Mouse (Mus musculus) olfactory bulb, adult 2 months (tissue): ENCODE results near the gene Sema5a. TPM values are rescaled to one million over a fixed set of nuclear protein-coding genes. Genes with fewer than 3 reads are reported as not detected.

Source experiments
- H3K27ac ChIP-seq: fragments of 200-500 bp; 2 replicates; pipeline ENCODE4 v1.5.1; 2012; ENCODE audit warnings: low read depth, low read length; ENCODE audit not compliant: insufficient read depth
- H3K4me1 ChIP-seq: fragments of 200-500 bp; 2 replicates; pipeline ENCODE4 v1.6.1; 2012; ENCODE audit warnings: low read length; ENCODE audit not compliant: control insufficient read depth, insufficient read depth
- H3K4me3 ChIP-seq: fragments of 200-500 bp; 2 replicates; pipeline ENCODE4 v1.5.1; 2012; ENCODE audit warnings: mild to moderate bottlenecking, low read depth, low read length, moderate library complexity; ENCODE audit not compliant: insufficient read depth
- CTCF ChIP-seq: fragments of 200-500 bp; IDR thresholded peaks from 2 replicates; pipeline ENCODE4 v1.5.1; 2012; ENCODE audit warnings: low read depth, mild to moderate bottlenecking, low read length, moderate library complexity; ENCODE audit not compliant: insufficient read depth
- POLR2A ChIP-seq: fragments of 200-500 bp; IDR thresholded peaks from 2 replicates; pipeline ENCODE4 v1.6.1; 2012; ENCODE audit warnings: mild to moderate bottlenecking, low read depth, low read length, moderate library complexity; ENCODE audit not compliant: insufficient read depth
- WGBS: fragments of 180-500 bp; shearing (Covaris S2); methylation state at CpG from one replicate; pipeline ENCODE4 v1.1.7; 2018; 5-methylcytosine and 5-hydroxymethylcytosine counted together
- polyA plus RNA-seq: library from polyadenylated mRNA; stranded (reverse); fragments of >200 nt; gene quantifications from 2 replicates; pipeline ENCODE4 v1.2.4, GENCODE M21; 2012; ENCODE audit warnings: low replicate concordance; ENCODE audit not compliant: missing spikeins, insufficient read depth, insufficient read length

Gene Sema5a
- polyA plus RNA-seq, 1 experiment, result not detected

DNA sequence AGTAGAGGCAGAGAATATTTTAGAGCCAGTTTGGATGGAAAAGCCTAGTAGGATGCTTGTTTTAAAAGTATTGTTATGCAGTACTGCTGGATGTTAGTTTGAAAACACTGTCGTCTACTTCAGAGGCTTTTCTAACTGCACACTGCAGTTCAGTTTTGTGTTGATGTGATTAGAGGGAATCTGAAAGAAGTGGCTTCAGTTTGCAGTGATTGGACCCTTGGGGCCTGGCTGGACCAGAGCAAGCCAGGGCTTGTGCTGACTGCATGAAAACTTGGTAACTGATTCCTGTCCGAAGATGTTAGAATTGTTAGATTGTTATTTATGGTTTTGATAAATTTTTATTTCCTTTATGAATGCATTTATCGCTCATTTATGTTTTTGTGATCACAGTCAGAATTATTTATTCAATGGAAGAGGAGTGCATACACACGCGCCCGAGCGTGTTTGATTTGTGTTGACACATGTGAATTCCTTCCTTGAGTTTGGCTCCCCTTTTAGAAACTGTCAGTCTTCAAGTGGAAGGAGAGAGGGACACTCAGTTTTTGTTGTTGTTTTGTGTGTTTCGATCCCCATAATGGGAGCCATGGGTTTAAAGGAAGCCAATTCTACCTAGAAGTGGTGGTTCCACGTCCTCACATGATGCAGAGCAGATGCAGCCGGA, 85.2 kb downstream of the Sema5a start:
- TF ChIP-seq POLR2A (no peak), CTCF (no peak)
- 0 out of 2 replicates have a peak, but pooled peaks cover 3% of the 10 kb centered on the region for H3K4me1 ChIP-seq
- no peak overlapping the region for H3K4me3 ChIP-seq
- H3K27ac ChIP-seq, result no peak overlapping the region
- WGBS, result 85% methylated on average over 10 of the region's 10 CpGs

DNA sequence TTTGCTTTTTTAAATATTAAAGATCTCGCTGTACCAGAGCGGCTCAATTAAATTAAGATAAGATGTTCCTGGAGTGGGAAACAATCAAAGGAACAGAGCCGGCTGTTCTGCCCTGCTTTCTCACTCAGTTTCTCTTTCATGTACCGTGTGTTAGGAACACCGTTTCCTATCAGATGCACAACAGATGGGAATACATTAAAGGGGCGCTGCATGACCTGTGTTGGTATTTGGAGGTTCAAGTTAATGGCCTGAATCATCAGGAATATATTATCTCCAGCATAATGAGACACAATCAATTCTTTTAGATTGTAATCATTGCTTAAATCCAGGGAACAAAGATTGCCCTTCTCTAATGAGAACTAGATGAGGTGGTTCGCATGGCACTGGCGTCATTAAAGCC, 85.8 kb downstream of the Sema5a start:
- 0 out of 2 replicates have a peak, but pooled peaks cover 3% of the 10 kb centered on the region for H3K4me1 ChIP-seq
- TF ChIP-seq POLR2A (no peak), CTCF (no peak)
- no peak overlapping the region for H3K4me3 ChIP-seq
- no peak overlapping the region for H3K27ac ChIP-seq
- WGBS, result 87% methylated on average over 8 of the region's 8 CpGs

DNA sequence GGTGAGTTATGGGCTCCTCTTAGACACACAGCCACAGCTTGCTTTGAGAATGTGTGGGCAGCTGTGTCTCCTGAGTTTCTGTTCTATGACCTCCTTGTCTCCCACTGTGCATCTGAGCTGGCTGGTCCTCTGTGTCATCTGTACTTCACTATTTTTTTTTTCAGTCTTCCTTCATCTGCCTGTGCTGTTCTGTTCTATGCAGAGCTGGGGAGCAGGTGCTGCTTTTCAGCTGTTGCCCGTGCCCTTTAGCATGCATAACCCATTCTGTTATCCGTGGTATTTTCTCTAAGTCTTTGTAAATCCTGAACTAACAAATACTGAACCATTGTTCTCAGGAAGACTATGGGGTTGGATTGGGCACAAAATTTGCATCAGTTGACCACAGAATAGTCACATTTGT, 86.4 kb downstream of the Sema5a start:
- WGBS, result 56% methylated on average over 2 of the region's 2 CpGs
- no peak for TF ChIP-seq CTCF
- TF ChIP-seq POLR2A, result no peak
- Histone ChIP-seq H3K27ac (no peak overlapping the region), H3K4me3 (no peak overlapping the region), H3K4me1 (0 out of 2 replicates have a peak, but pooled peaks cover 3% of the 10 kb centered on the region)

DNA sequence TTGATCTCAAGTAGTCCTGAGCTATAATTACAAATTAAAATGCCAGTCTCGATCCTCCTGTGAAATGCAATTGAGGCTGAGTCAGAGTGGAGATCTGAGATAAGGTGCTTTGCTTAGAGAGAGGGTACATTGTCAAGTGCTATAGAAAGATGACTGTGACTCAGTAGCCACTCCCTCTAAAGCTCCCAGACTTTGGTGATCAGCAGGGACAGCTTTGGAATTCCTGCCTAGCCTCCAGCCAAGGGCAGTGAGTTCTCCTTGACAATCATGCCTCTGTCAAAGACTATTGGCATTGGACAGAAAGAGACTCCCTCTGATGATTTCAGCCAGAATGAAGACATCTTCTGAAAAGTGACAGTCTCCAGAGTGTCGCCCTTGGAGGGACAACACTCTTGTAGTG, 88.8 kb downstream of the Sema5a start:
- TF ChIP-seq POLR2A (no peak), CTCF (no peak)
- 0 out of 2 replicates have a peak, but pooled peaks cover 3% of the 10 kb centered on the region for H3K4me1 ChIP-seq
- WGBS, result 79% methylated on average over 2 of the region's 2 CpGs

DNA sequence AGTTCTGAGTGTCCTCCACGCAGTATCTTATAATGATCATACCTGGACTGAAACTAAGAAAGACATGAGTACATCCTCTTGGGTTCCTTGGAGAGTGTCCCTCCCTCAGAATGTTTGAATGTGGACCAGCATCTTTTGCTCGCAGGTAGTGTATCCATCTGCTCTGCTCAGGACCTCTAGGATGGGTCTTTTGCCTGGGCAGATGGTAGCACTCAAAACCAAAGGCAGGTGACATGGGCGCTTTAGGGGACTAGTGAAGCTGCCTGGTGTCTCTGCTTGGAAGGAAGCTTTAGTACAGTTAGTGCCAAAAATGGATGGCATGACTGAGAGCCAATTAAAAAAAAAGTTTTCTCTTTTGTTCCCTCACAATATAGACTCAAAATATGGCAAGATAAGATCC, 93.2 kb downstream of the Sema5a start:
- H3K4me3 ChIP-seq, result no peak overlapping the region
- H3K27ac ChIP-seq, result no peak overlapping the region
- WGBS, result 99% methylated on average over 3 of the region's 3 CpGs
- no peak for TF ChIP-seq POLR2A
- no peak for TF ChIP-seq CTCF
- no peaks in the 10 kb centered on the region for H3K4me1 ChIP-seq

More for the DNA sequence above, 88.8 kb downstream of the Sema5a start:
- no peak overlapping the region for H3K27ac ChIP-seq
- no peak overlapping the region for H3K4me3 ChIP-seq

DNA sequence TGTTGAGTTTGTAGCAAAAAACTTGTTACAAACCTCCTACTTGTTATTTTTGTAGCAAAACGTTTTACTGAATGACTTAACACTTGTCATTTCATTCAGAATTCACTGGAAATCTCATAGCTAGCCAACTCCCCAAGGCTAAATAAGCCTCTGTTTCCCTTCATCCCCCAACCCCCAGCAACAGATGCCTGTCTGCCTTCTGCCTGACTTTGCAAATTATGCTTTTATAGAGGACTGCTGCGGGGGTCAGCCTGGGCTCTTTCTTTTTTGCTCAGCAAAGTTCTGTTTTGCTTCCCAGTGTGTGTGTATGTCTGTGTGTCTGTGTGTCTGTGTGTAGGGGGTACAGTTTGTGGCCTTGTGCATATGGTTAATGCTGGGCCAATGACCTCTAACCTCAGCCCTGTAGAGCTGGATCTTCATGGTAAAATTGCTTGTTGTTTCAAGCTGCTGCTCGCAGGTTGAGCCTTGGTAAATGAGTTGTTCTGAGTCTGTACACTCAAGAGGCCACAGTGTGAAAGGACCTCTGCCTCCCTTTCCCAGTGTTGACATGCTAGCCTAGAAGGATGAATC, 94.2 kb downstream of the Sema5a start:
- 70% methylated on average over 3 of the region's 3 CpGs for WGBS
- no peaks in the 10 kb centered on the region for H3K4me1 ChIP-seq
- TF ChIP-seq CTCF, result no peak
- no peak for TF ChIP-seq POLR2A
- no peak overlapping the region for H3K27ac ChIP-seq
- H3K4me3 ChIP-seq, result no peak overlapping the region

DNA sequence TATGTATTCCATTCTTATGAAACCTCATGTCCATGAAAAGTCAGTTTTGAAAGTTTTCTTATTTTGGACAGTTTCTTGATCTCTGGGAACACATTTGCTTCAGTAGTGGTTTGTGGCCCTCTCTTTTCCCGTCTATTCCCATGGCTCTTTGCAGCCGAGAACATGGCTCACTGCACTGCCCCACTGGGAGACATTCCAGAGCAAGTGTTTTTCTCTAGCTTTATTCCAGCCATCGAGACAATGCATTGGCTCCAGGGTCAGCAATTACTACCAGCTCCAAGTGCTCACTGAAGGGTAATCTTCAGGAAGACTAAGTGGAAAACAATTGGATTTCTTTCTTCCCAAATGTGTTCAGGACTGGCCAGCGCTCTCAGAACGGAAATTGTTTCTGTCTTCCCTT, 94.8 kb downstream of the Sema5a start:
- no peak overlapping the region for H3K4me3 ChIP-seq
- 67% methylated on average over 5 of the region's 5 CpGs for WGBS
- TF ChIP-seq CTCF (no peak), POLR2A (no peak)
- H3K4me1 ChIP-seq, result no peaks in the 10 kb centered on the region
- no peak overlapping the region for H3K27ac ChIP-seq

DNA sequence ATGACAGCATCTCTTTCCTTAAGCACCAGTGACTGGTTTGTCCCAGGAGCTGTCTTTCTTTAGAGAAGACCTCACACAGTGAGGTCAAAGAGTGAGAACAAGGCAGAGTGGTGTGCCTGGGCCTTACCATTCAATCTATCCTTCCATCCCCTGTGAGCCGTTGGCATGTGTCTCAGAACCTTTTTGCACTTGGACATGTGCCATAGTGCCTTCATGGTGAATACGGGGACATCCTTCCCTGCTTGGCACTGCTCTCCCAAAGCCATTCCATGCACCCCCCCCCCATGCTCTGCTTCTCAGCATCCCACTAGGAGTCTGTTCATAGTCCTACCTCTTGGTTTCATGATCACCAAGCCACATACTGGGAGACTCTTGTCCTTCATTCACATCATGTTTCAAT, 96.8 kb downstream of the Sema5a start:
- no peak overlapping the region for H3K27ac ChIP-seq
- H3K4me1 ChIP-seq, result peaks cover 2% of the 10 kb centered on the region; the same call in 1 of the 2 replicates
- no peak overlapping the region for H3K4me3 ChIP-seq
- 62% methylated on average over 2 of the region's 2 CpGs for WGBS
- no peak for TF ChIP-seq POLR2A
- TF ChIP-seq CTCF, result no peak

DNA sequence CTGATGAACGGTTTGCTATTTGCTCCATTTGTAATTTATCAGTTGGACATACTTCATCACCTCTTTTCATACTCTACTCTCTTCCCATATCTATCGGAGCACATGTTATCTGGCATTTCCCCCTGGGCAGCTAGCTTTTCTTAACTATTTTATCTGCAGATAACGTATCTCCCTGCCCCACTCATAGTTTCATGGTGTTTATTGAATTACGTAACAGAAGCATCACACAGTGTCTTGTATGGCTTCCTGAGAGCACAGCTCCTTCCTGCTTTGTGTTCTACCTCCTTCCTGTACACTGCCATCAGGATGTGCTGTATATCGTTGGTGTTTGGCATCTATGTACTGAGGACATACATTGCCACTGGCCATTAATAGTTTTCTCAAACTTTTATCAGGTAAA, 98.9 kb downstream of the Sema5a start:
- no peak for TF ChIP-seq POLR2A
- no peak for TF ChIP-seq CTCF
- peaks cover 7% of the 10 kb centered on the region for H3K4me1 ChIP-seq
- 92% methylated on average over 5 of the region's 5 CpGs for WGBS
- H3K27ac ChIP-seq, result no peak overlapping the region
- H3K4me3 ChIP-seq, result no peak overlapping the region

DNA sequence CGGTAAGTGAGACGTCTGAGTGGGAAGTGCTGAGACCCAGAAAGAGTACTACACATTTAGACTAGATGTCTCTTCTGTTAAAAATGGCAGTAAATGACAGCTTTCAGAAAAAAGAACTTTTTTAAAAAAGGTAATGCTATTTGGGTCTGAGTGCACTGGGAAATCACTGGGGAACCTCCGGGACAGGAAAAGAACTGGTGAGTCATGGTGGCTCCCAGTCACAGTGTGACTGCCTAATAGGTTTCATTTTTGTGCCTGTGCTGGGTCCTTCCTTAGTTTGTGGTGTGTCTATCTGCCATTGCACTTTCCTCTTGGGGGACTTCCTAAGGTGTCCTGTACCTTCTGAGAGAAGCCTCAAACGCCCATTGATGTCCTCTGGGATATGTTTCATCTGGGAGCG, 102.7 kb downstream of the Sema5a start:
- peaks cover 7% of the 10 kb centered on the region for H3K4me1 ChIP-seq
- TF ChIP-seq POLR2A (no peak), CTCF (no peak)
- H3K27ac ChIP-seq, result 0 out of 2 replicates have a peak overlapping the region, but pooled peaks have one; percentile 8
- no peak overlapping the region for H3K4me3 ChIP-seq
- WGBS, result 68% methylated on average over 5 of the region's 5 CpGs
